Mouse (Mus musculus) naive thymus-derived CD4-positive, alpha-beta T cell, adult 2 months (primary cell): ENCODE measurements around the gene Ogdh.
"Not testable (repeated sequence)": the region's sequence is repeated elsewhere in the genome, so short reads cannot be mapped to it uniquely, and the experiment has no call there.

ENCODE experiments used
- DNase-seq: peaks from one replicate; pipeline ENCODE4 v3.0.0-alpha.2; 2011; ENCODE audit warnings: low read depth

The Ogdh gene

GRCm38 (mm10) chr11:6291401-6292115 lies at the start of gene Ogdh:
Gene Ogdh (plus strand): TSS chr11:6291633.
- DNase-seq, result peak; percentile 99

GRCm38 (mm10) chr11:6244707-6245106 lies 46.7 kb upstream of the Ogdh start:
- no peak for DNase-seq

GRCm38 (mm10) chr11:6252248-6252647 lies 39.2 kb upstream of the Ogdh start:
- DNase-seq, result no peak

- DNase-seq, result no peak
These were observed 38.6 kb upstream of the Ogdh start for GRCm38 (mm10) chr11:6252824-6253223.

GRCm38 (mm10) chr11:6254602-6255001 lies 36.8 kb upstream of the Ogdh start:
- not testable (repeated sequence) for DNase-seq

GRCm38 (mm10) chr11:6256490-6257072 lies 34.9 kb upstream of the Ogdh start:
- DNase-seq, result no peak

- no peak for DNase-seq
These were observed 32.0 kb upstream of the Ogdh start for GRCm38 (mm10) chr11:6259413-6259812.

GRCm38 (mm10) chr11:6261434-6262082 lies 29.9 kb upstream of the Ogdh start:
- peak; percentile 84 for DNase-seq

GRCm38 (mm10) chr11:6266621-6267020 lies 24.8 kb upstream of the Ogdh start:
- no peak for DNase-seq

GRCm38 (mm10) chr11:6267320-6268254 lies 23.8 kb upstream of the Ogdh start, which contains the start of gene Ddx56:
Gene Ddx56 (minus strand): TSS chr11:6267772.
- DNase-seq, result peak; percentile 95

- no peak for DNase-seq
These were observed 17.8 kb upstream of the Ogdh start for GRCm38 (mm10) chr11:6273607-6274006.

- peak; percentile 98 for DNase-seq
These were observed 16.9 kb upstream of the Ogdh start, which contains the start of gene Tmed4 for GRCm38 (mm10) chr11:6274387-6275093. Gene Tmed4 (minus strand): TSS chr11:6274870.

GRCm38 (mm10) chr11:6275094-6275484 lies 16.3 kb upstream of the Ogdh start:
- no peak for DNase-seq

GRCm38 (mm10) chr11:6276466-6276865 lies 15.0 kb upstream of the Ogdh start:
- DNase-seq, result no peak

- no peak for DNase-seq
These were observed 8.5 kb upstream of the Ogdh start for GRCm38 (mm10) chr11:6282940-6283339.

- peak; percentile 23 for DNase-seq
These were observed 1.3 kb upstream of the Ogdh start for GRCm38 (mm10) chr11:6290138-6290537.

- no peak for DNase-seq
These were observed 550 bp upstream of the Ogdh start for GRCm38 (mm10) chr11:6290883-6291282.

GRCm38 (mm10) chr11:6292116-6292987 lies 919 bp downstream of the Ogdh start:
- peak; percentile 95 for DNase-seq

- DNase-seq, result no peak
These were observed 1.5 kb downstream of the Ogdh start for GRCm38 (mm10) chr11:6292988-6293349.

GRCm38 (mm10) chr11:6293601-6294000 lies 2.2 kb downstream of the Ogdh start:
- no peak for DNase-seq
